ENCODE assay signal across 10 mouse cellular contexts in genomic region chr11:55075602-55076001, GRCm38 (mm10). TPM values are rescaled to one million over a fixed set of nuclear protein-coding genes. Genes with fewer than 3 reads are reported as not detected.
DNase-seq lines count a peak whose midpoint lies in the region; ATAC-seq lines count a peak whose summit lies in the region.
"Had no signal": no experiment of that assay in that cellular context is flagged by ENCODE, and none has a peak within 500 bp of the region (broad histone marks: within the 10 kb centered on the region; RNA-seq: fewer than 3 reads in every experiment).

No protein-coding gene starts in this region.

- no peak overlapping the region for H3K4me3 ChIP-seq in embryonic facial prominence, embryonic 14.5 days (ENCODE audit: low read depth, low read length)
- no peak overlapping the region for H3K4me3 ChIP-seq in embryonic facial prominence, embryonic 10.5 days
- H3K4me3 ChIP-seq in heart, embryonic 12.5 days = no peak overlapping the region
- H3K4me3 ChIP-seq: stomach, embryonic 15.5 days had no signal

- H3K27ac ChIP-seq in embryonic facial prominence, embryonic 14.5 days (replicated peaks; ENCODE audit: low read depth, low read length) = no peak overlapping the region
- H3K27ac ChIP-seq in embryonic facial prominence, embryonic 10.5 days (replicated peaks) = no peak overlapping the region
- H3K27ac ChIP-seq in heart, embryonic 12.5 days (ENCODE audit: poor library complexity, severe bottlenecking) = peak overlapping the region; percentile 59
- H3K27ac ChIP-seq: stomach, embryonic 15.5 days had no signal

- H3K4me2 ChIP-seq in embryonic facial prominence, embryonic 14.5 days (ENCODE audit: low read depth, low read length) = no peak overlapping the region
- H3K4me2 ChIP-seq in heart, embryonic 12.5 days = peak overlapping the region; percentile 41
- H3K4me2 ChIP-seq: stomach, embryonic 15.5 days had no signal

- H3K27me3 ChIP-seq in embryonic facial prominence, embryonic 14.5 days (replicated peaks; ENCODE audit: control insufficient read depth, insufficient read depth, low read length) = peaks cover 10% of the 10 kb centered on the region; the same call in 1 of the 2 replicates
- H3K27me3 ChIP-seq in embryonic facial prominence, embryonic 10.5 days (replicated peaks; ENCODE audit: low read depth, poor library complexity, severe bottlenecking) = peaks cover 44% of the 10 kb centered on the region
- no peaks in the 10 kb centered on the region for H3K27me3 ChIP-seq in heart, embryonic 12.5 days (replicated peaks)
- H3K27me3 ChIP-seq: stomach, embryonic 15.5 days had no signal

- no peak for ATAC-seq in embryonic facial prominence, embryonic 14.5 days (ENCODE audit: low read depth)
- no peak for ATAC-seq in heart, embryonic 12.5 days (ENCODE audit: insufficient number of reproducible peaks, low FRiP score)
- no peak for ATAC-seq in frontal cortex, adult (ENCODE audit: low TSS enrichment)

- WGBS in embryonic facial prominence, embryonic 14.5 days = 53% methylated on average over 2 of the region's 2 CpGs
- WGBS in embryonic facial prominence, embryonic 10.5 days = 79% methylated on average over 2 of the region's 2 CpGs
- 41% methylated on average over 2 of the region's 2 CpGs for WGBS in heart, embryonic 12.5 days

- no peak overlapping the region for H3K9ac ChIP-seq in embryonic facial prominence, embryonic 14.5 days (ENCODE audit: low read depth, low read length)
- H3K9ac ChIP-seq in heart, embryonic 12.5 days = 0 out of 2 replicates have a peak overlapping the region, but pooled peaks have one; percentile 1
- H3K9ac ChIP-seq: stomach, embryonic 15.5 days had no signal

- H3K9me3 ChIP-seq in embryonic facial prominence, embryonic 14.5 days (ENCODE audit: control insufficient read depth, low read length) = no peaks in the 10 kb centered on the region
- H3K9me3 ChIP-seq in embryonic facial prominence, embryonic 10.5 days = no peaks in the 10 kb centered on the region
- H3K9me3 ChIP-seq in heart, embryonic 12.5 days (replicated peaks) = peaks cover 4% of the 10 kb centered on the region; the same call in 1 of the 2 replicates
- H3K9me3 ChIP-seq: stomach, embryonic 15.5 days had no signal

- H3K36me3 ChIP-seq in embryonic facial prominence, embryonic 14.5 days (ENCODE audit: control insufficient read depth, insufficient read depth, low read length) = no peaks in the 10 kb centered on the region
- no peaks in the 10 kb centered on the region for H3K36me3 ChIP-seq in embryonic facial prominence, embryonic 10.5 days (replicated peaks)
- H3K36me3 ChIP-seq in heart, embryonic 12.5 days = no peaks in the 10 kb centered on the region
- H3K36me3 ChIP-seq: stomach, embryonic 15.5 days had no signal

- H3K4me1 ChIP-seq in embryonic facial prominence, embryonic 14.5 days (ENCODE audit: control insufficient read depth, insufficient read depth, low read length) = 0 out of 2 replicates have a peak, but pooled peaks cover 3% of the 10 kb centered on the region
- H3K4me1 ChIP-seq in embryonic facial prominence, embryonic 10.5 days = peaks cover 26% of the 10 kb centered on the region
- peaks cover 52% of the 10 kb centered on the region for H3K4me1 ChIP-seq in heart, embryonic 12.5 days (replicated peaks)

- peak; percentile 30 for DNase-seq in embryonic facial prominence, embryonic 14.5 days (ENCODE audit: low spot score)
- no peak for DNase-seq in embryonic facial prominence, embryonic 10.5 days (ENCODE audit: low spot score)
- peak; percentile 37 to 56 for DNase-seq in right cerebral cortex, postnatal 10 days (ENCODE audit: low spot score in 2 of 2)
- no peak for DNase-seq in right cerebral cortex, adult 2 months (ENCODE audit: low spot score in 2 of 2)
- peak; percentile 56 for DNase-seq in lung, postnatal 36 days
- no peak for DNase-seq in frontal cortex, postnatal 25 days (ENCODE audit: low spot score in 2 of 2)
- DNase-seq: embryo, embryonic 11 days had no signal

RNA-seq across cellular contexts. Expression of gene Ccdc69, which starts 2.3 kb away (rescaled TPM):
- polyA plus RNA-seq in embryonic facial prominence, embryonic 14.5 days (2014; fragmentation: Nextera tagmentation; extraction: Ambion mirVana) = 2.2 and 2.7 TPM in 2 replicates
- polyA plus RNA-seq in embryonic facial prominence, embryonic 10.5 days (2016; fragmentation: Nextera tagmentation; extraction: Ambion mirVana) = 0.47 and 0.49 TPM in 2 replicates
- 17.5 and 19.0 TPM in 2 replicates for polyA plus RNA-seq in heart, embryonic 12.5 days (2016; fragmentation: Nextera tagmentation; extraction: Ambion mirVana)

RNA-seq across cellular contexts. Expression of gene Gm2a, which starts 22.3 kb away (rescaled TPM):
- polyA plus RNA-seq in embryonic facial prominence, embryonic 14.5 days (2014; fragmentation: Nextera tagmentation; extraction: Ambion mirVana) = 28.2 and 30.3 TPM in 2 replicates
- polyA plus RNA-seq in embryonic facial prominence, embryonic 10.5 days (2016; fragmentation: Nextera tagmentation; extraction: Ambion mirVana) = 7.2 and 7.3 TPM in 2 replicates
- 49.4 and 49.9 TPM in 2 replicates for polyA plus RNA-seq in heart, embryonic 12.5 days (2016; fragmentation: Nextera tagmentation; extraction: Ambion mirVana)

RNA-seq across cellular contexts. Expression of gene Anxa6, which starts 42.4 kb away (rescaled TPM):
- polyA plus RNA-seq in embryonic facial prominence, embryonic 14.5 days (2014; fragmentation: Nextera tagmentation; extraction: Ambion mirVana) = 393 and 439 TPM in 2 replicates
- polyA plus RNA-seq in embryonic facial prominence, embryonic 10.5 days (2016; fragmentation: Nextera tagmentation; extraction: Ambion mirVana) = 56.5 and 66.7 TPM in 2 replicates
- 335 and 339 TPM in 2 replicates for polyA plus RNA-seq in heart, embryonic 12.5 days (2016; fragmentation: Nextera tagmentation; extraction: Ambion mirVana)

Comparison
In these comparisons a context has a peak if more than half of its experiments do, and no peak if none do; other contexts are left out.
1. DNase-seq: peak in embryonic facial prominence, embryonic 14.5 days (single experiment), right cerebral cortex, postnatal 10 days (2 of 2) and lung, postnatal 36 days (single experiment); none in embryonic facial prominence, embryonic 10.5 days (single experiment), right cerebral cortex, adult 2 months (0 of 2) and frontal cortex, postnatal 25 days (0 of 2).